Mouse (Mus musculus) urinary bladder, postnatal 4 days (tissue): ENCODE data around the gene Tmem178.
A peak's percentile ranks its signal among the peaks of the same experiment; 100 is the strongest.
"Not testable (repeated sequence)": the region's sequence is repeated elsewhere in the genome, so short reads cannot be mapped to it uniquely, and the experiment has no call there.

Experiments used
- DNase-seq, 2 experiments: peaks; one replicate each; pipeline ENCODE4 v3.0.0; 2021 to 2022; ENCODE audit warnings: low spot score in 2 of 2

The Tmem178 gene

GRCm38 (mm10) chr17:80943835-80944529, 450 bp upstream of the Tmem178 start:
- no peak for DNase-seq

DNA sequence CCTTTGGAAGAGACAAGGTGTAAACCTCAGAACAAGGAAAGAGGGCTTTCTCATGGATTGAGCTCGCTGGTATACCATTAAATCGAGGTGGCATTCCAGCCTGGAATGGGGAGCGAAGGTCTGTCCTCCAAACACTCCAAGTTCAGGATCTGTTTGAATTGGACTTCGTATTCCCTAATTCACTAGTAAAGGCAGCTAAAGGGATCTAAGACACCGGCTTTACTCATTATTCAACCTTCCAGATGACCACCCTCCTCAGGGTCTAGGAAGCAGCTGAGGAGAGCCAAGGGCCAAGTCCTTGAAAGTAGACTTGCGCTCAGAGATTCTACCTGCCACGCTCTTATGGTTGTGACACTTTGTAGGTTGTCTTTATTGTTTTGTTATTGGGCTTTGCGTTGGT, 1.1 kb downstream of the Tmem178 start:
- not testable (repeated sequence) for DNase-seq

DNA sequence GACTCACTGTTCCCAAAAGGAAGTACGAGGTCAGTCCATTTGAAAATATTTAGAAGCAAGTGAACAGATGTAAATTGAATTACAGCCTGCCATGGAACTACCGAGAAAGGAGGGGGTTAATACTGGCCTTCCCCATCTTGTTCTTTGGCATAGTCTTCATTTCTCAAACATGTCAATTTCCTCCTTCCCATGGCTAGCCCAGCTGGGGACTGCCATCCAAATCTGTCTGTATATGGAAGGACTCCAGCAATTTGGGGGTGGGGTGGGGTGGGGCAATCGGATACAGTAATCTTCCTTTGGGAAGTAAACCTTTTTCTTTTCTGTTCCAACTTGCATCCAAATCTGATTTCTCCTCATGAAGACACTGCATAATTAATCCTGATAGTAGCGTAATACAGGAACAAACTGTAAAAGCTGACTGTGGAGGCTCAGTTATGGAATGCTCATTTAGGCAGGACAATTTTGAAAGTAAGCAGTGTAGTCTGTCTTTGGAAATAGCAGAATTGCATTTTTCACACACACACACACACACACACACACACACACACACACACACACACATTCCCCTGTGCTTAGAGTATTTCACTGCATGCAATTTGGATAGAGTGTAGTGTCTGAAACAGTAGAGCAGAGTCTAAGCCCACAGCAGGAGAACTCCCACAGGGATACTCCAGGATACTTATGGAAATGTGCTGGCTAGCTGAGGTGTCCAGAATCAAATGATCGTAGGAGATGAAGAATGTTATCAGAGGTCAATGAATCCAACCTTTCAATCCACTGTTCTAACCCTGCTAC, 1.9 kb downstream of the Tmem178 start:
- DNase-seq, result no peak

GRCm38 (mm10) chr17:80947075-80947960, 2.9 kb downstream of the Tmem178 start:
- no peak for DNase-seq

DNA sequence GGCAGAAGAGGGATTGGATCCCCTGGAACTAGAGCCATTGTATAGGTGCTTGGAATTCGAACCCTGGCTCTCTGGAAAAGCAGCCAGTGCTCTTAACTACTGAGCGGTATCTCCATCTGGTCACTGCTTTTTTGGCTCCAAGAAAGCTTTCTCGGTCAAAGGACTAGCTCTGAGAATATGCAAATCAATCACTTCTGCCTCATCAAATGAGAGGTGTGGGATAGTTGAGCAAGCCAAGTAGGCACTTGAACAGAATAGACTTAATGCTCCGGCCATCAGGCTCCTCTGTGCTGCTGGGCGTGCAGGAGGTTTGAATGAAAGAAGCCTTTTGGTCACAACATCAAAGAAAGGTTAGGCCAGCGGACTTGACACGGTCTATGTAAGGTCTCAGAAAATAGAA, 5.0 kb downstream of the Tmem178 start:
- DNase-seq, result no peak

DNA sequence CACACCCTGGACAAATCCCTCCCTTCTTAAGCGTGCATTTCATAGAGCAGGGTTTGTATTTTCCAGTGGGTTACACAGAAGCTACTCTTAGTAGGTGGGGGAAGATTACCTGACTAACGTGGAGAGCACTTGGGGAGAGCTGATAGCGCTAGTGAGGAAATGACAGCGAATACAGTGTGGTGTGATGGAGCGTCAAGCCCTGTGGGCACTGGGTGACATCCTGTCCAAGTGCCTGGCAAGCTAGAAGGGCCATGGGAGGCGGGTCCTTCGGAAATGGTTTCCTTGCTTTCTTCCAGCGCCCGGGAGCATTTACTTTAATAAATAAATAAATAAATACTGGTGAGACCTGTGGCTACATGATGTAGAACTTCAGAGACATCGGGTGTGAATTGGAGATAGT, 5.5 kb downstream of the Tmem178 start:
- no peak for DNase-seq

- DNase-seq, result no peak
Measured at GRCm38 (mm10) chr17:80952305-80952704, 7.9 kb downstream of the Tmem178 start.

GRCm38 (mm10) chr17:80955415-80955814, 11.0 kb downstream of the Tmem178 start:
- no peak for DNase-seq

DNA sequence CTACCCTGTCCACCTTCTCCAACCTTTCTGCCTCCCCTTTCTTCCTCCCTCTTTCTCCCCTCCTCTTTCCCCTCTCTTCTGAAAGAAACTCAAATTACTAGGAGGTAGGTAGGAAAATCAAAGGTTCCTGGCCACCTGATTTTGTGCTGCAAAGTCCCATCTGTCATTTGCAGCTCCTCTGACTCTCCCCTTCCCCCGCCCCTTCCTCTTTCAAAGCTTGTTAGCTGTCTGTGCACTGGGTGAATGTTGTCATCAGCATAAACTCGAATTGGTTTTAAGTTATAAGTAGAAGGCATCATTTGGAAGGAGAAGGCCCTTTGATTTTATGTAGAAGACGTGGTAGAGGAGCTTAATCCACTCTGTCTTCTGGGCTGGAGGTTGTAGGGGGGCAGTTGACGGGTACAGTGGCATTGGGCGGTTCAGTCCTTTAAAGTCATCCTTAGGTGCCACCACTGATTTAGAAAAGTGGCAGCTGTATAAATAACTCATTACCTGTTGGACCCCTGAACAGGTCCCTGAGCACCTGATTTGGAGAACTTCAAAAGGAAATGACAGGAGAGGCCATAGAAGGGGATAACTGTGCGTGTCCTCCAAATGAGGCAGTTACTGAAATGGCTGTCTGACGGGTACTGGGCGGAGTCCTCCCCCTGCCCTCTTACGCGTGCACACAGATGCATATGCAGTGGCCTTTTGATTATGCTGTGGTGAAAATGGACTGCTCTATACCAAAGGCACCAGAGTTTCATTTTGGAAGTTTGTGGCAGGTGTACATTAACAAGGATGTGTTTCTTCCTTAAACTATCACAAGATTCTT, 11.8 kb downstream of the Tmem178 start:
- no peak for DNase-seq

DNA sequence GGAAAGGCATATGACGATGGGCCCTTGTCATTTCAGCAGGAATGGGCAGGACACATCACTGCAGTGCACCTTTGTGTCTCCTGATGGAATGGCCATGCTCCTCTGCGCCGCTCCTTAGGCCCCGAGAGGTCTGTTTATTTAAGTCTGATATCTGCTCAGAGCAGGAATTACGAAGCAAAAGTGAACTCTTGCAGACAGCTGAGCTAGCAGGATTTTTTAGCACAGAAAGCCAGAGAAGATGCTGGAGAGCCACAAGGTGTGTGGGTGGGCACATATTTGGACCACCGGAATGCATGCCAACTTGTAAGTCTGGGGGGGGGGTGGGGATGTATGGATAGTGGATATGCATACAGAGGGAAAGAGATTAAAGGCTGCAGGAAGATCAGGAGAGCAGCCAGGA, 13.9 kb downstream of the Tmem178 start:
- no peak for DNase-seq

- no peak for DNase-seq
Measured at GRCm38 (mm10) chr17:80959840-80960239, 15.4 kb downstream of the Tmem178 start.

DNA sequence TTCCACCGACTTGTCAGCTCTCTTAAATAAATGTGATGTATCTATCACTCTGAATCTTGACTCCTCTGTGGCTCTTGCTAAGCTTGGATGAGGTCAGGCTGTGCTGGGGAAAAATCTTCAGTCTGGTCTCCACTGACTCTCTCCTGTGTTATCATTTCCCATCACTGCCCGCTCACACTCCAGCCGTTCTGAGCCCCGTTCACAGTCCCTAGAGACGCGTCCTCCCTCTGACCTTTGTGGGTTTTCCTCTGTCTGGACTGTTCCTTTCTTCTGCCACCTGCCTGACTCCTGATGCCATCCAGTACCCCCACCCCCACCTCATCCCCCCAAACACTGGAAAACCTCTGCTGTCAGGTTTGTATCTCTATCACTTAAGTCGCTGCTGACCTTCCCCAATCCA, 23.0 kb downstream of the Tmem178 start:
- DNase-seq, result no peak

DNA sequence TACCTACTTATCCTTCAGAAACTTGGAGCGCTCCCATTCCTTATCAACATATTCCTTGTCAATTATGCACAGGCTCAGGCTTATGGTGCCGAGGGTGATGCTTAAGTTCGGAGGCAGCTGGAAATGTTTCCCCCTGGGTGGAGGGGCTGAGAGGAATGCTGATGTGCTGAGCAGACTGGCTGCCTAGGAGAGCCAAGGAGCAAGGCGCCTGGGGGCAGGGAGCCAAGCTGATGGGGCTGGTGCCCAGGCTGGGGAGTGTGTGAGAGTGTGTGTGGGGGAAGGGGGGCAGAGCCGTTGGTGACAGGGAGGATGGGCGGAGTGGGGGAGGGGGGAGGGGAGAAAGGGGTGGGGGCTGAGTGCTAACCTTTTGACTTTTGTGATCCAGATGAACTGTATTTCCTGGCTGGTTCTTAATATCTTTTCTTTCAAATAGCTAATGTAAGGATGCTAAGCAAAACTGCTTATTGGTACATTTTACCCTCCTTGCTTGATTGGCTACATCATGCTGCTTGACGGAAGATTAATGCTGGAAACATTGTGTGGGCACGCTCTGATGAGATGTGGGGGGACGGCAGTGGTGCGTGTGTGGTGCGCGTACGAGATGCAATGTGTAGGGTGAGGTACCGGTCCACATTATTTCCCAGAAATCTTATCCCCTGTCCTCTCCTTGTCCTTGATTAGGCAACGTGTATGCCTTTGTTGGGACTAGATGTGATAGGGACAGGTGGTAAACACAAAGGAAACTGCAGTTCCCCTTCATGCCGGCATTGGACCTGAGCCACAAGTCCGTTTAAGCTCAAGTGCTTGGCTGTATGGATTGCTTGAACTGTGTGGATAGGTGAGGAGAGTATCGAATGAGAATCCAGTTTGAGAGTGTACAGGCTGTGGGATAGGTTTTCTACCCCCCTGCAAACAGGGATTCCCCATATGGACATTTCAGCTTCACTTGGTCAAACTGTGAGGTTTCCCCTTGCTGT, 25.5 kb downstream of the Tmem178 start:
- DNase-seq, result peak in 1 of 2 experiments; percentile 40

GRCm38 (mm10) chr17:80970716-80971115, 26.3 kb downstream of the Tmem178 start:
- no peak for DNase-seq

DNA sequence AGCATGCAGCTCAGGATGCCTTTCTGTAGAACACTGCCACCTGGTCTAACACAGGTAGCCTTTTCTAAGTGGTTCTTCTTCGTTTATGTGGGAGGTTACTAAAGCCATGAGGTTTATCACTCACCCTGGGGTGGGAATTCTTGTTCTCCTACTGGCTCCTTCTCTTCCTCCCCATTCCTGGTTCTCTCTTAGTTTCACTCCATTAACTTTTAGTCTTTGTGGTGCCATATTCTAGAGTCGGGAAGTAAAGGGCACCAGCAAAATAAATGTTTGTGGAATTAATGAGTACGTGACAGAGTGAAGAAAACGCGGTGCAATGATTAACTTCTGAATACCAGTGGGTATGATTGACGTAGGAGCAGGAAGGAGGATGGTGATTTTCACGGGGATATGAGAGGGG, 28.5 kb downstream of the Tmem178 start:
- DNase-seq, result no peak

DNA sequence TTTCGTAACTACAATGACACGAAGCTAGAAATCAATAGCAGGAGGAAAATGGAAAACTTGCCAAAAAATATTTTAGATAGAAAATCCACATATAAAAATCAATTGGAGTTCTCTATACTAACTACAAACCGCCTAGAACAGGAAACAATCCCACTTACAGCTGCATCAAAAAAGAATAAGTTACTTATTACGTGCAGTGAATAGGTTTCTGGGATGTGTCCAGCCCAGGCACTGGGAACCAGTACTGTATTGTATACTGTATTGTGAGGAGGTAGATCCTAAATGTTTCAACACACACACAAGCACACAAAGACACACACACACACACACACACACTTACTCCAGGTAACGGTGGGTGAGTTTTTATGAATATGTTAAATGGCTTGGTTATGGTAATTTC, 32.8 kb downstream of the Tmem178 start:
- DNase-seq, result no peak

DNA sequence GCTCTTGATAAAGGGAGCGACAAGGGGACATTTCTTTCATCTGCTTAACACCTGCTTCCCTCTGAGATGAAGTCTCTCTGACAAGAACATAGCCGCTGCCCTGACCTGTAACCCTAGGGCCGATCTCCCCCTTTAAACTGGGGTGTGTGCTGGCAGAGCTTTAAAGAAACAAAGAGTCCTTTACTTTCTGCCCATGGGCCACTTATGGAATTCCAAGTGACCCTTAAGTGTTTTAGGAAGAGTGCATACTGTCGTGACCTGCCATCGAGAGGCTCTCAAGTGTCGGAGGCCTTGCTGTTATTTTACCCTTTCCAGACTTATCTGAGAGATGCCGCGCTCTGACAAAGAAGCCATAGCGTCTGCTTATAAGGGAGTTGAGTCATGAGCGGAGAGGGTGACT, 35.7 kb downstream of the Tmem178 start:
- no peak for DNase-seq

- no peak for DNase-seq
Measured at GRCm38 (mm10) chr17:80981721-80982411, 37.4 kb downstream of the Tmem178 start.

GRCm38 (mm10) chr17:80982412-80982787, 38.0 kb downstream of the Tmem178 start:
- DNase-seq, result peak; percentile 50 to 70

DNA sequence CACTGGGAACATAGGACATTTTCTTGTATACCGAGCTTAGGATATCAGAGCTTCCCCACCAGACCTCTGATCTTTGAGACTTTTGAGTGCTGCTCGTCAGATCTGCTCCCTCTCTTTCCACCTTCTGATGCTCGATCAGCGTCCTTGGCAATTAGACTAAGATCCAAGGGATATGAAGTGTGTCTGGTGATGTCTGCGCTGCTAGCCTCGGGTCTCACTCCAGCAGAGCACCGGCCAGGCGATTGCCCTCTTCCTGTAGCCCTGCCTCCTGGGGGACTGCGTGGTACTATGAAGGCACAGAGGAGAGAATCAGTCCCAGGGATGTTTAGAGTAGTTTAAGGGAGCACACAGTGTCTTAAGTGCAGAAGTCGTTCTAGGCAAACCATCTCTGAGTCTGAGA, 38.5 kb downstream of the Tmem178 start:
- no peak for DNase-seq
